8 mouse cellular contexts compared by ENCODE assay signal in the genomic region with DNA sequence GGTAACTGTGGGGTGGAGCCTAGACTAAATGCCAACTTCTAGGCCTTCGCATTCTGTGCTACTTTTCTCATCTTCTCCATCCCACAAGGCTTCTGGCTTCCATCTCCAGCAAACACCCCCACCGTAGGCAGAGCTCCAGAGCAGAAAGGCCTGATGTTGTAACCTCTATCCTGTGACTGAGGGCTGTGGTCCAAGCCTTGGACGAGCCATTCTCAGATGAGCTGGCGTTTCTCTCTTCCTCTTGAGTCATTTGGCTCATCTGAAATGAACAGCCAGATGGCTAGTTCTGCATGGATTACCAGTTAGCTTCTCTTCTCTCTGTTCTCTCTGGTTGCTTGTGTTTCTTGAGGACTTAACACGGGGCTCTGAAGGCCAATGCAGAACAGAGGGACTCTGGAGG. TPM values are rescaled to one million over a fixed set of nuclear protein-coding genes. Genes with fewer than 3 reads are reported as not detected.
DNase-seq lines count a peak whose midpoint lies in the region; ATAC-seq and TF ChIP-seq lines count a peak whose summit lies in the region.
"Had no signal": no experiment of that assay in that cellular context is flagged by ENCODE, and none has a peak within 500 bp of the region (broad histone marks: within the 10 kb centered on the region; RNA-seq: fewer than 3 reads in every experiment).

No protein-coding gene starts in this region.

- H3K9ac ChIP-seq in midbrain, embryonic 15.5 days: no peak overlapping the region
- H3K9ac ChIP-seq: hindbrain, embryonic 15.5 days had no signal

- no peak for TF ChIP-seq CTCF in bone marrow macrophage, adult 2 months (IDR thresholded peaks at IDR 0.05; ENCODE audit: low read depth, low read length)

- no peak overlapping the region for H3K4me3 ChIP-seq in bone marrow macrophage, adult 2 months (ENCODE audit: insufficient read depth, low read length)
- H3K4me3 ChIP-seq in midbrain, embryonic 15.5 days: no peak overlapping the region
- H3K4me3 ChIP-seq: hindbrain, embryonic 15.5 days had no signal

- peaks cover 74% of the 10 kb centered on the region for H3K4me1 ChIP-seq in bone marrow macrophage, adult 2 months (ENCODE audit: control insufficient read depth, insufficient read depth, low read length)
- no peaks in the 10 kb centered on the region for H3K4me1 ChIP-seq in midbrain, embryonic 15.5 days
- H3K4me1 ChIP-seq: hindbrain, embryonic 15.5 days had no signal

- intact Hi-C loops in left cerebral cortex, postnatal 4 days (cut with DNase I): loop anchor here (10.0 kb wide), 1 partner anchor 340 kb away; no protein-coding TSS in a partner anchor

- H3K36me3 ChIP-seq in midbrain, embryonic 15.5 days (replicated peaks): no peaks in the 10 kb centered on the region
- H3K36me3 ChIP-seq: hindbrain, embryonic 15.5 days had no signal

- DNase-seq in Muller cell, postnatal 12 days (ENCODE audit: inconsistent ontology term): peak; percentile 79
- peak; percentile 87 for DNase-seq in gastrocnemius, postnatal 25 days
- peak; percentile 57 for DNase-seq in left cerebral cortex, postnatal 4 days

- H3K27ac ChIP-seq in bone marrow macrophage, adult 2 months (ENCODE audit: insufficient read depth, low read depth, low read length): peak overlapping the region; percentile 85
- H3K27ac ChIP-seq in midbrain, embryonic 15.5 days: no peak overlapping the region
- H3K27ac ChIP-seq: hindbrain, embryonic 15.5 days had no signal

- H3K27me3 ChIP-seq in midbrain, embryonic 15.5 days (replicated peaks): no peaks in the 10 kb centered on the region
- H3K27me3 ChIP-seq: hindbrain, embryonic 15.5 days had no signal

- no peak for ATAC-seq in CD4-positive, CD25-positive, alpha-beta regulatory T cell, adult 4 months
- no peak for ATAC-seq in midbrain, embryonic 15.5 days (replicated peaks)
- ATAC-seq in activated CD4-positive, CD25-positive, alpha-beta regulatory T cell, adult 4 months: no peak

- 85% methylated on average over 5 of the region's 5 CpGs for WGBS in midbrain, embryonic 15.5 days

- no peak for TF ChIP-seq POLR2A in bone marrow macrophage, adult 2 months (IDR thresholded peaks at IDR 0.05; ENCODE audit: borderline replicate concordance, low read depth, low read length)

- no peak overlapping the region for H3K4me2 ChIP-seq in midbrain, embryonic 15.5 days
- H3K4me2 ChIP-seq: hindbrain, embryonic 15.5 days had no signal

- H3K9me3 ChIP-seq in midbrain, embryonic 15.5 days: no peaks in the 10 kb centered on the region
- H3K9me3 ChIP-seq: hindbrain, embryonic 15.5 days had no signal

RNA-seq across cellular contexts. Expression of a gene that starts 14.9 kb away (rescaled TPM):
- polyA plus RNA-seq in bone marrow macrophage, adult 2 months (2012; ENCODE audit: insufficient read depth, insufficient read length, missing spikeins): 386 and 401 TPM in 2 replicates
- 1 to 10 TPM; 1.3 to 1.8 TPM for total RNA-seq in gastrocnemius, postnatal 25 days (2021)
- 1 to 10 TPM; 1.7 to 2.2 TPM for total RNA-seq in left cerebral cortex, postnatal 4 days (2021)
- 100 to 1,000 TPM; 449 to 774 TPM for polyA plus RNA-seq in CD4-positive, CD25-positive, alpha-beta regulatory T cell, adult 4 months (2017; shearing (Covaris generic))
- 0.81 and 0.87 TPM in 2 replicates for polyA plus RNA-seq in midbrain, embryonic 15.5 days (2015; fragmentation: Nextera tagmentation; extraction: Ambion mirVana)
- 100 to 1,000 TPM; 375 to 386 TPM for polyA plus RNA-seq in activated CD4-positive, CD25-positive, alpha-beta regulatory T cell, adult 4 months (2017; shearing (Covaris generic))

RNA-seq across cellular contexts. Expression of a gene that starts 29.3 kb away (rescaled TPM):
- 18.8 and 22.8 TPM in 2 replicates for polyA plus RNA-seq in bone marrow macrophage, adult 2 months (2012; ENCODE audit: insufficient read depth, insufficient read length, missing spikeins)
- total RNA-seq in gastrocnemius, postnatal 25 days (2021): 1 to 10 TPM; 6.2 to 6.7 TPM
- 10 to 100 TPM; 29.0 to 30.1 TPM for total RNA-seq in left cerebral cortex, postnatal 4 days (2021)
- 10 to 100 TPM; 11.8 to 14.3 TPM for polyA plus RNA-seq in CD4-positive, CD25-positive, alpha-beta regulatory T cell, adult 4 months (2017; shearing (Covaris generic))
- 48.0 and 52.8 TPM in 2 replicates for polyA plus RNA-seq in midbrain, embryonic 15.5 days (2015; fragmentation: Nextera tagmentation; extraction: Ambion mirVana)
- polyA plus RNA-seq in activated CD4-positive, CD25-positive, alpha-beta regulatory T cell, adult 4 months (2017; shearing (Covaris generic)): 10 to 100 TPM; 15.2 to 15.3 TPM

RNA-seq across cellular contexts. Expression of a gene that starts 36.6 kb away (rescaled TPM):
- polyA plus RNA-seq in bone marrow macrophage, adult 2 months (2012; ENCODE audit: insufficient read depth, insufficient read length, missing spikeins): 98.5 and 102 TPM in 2 replicates
- 10 to 100 TPM; 26.1 to 29.1 TPM for total RNA-seq in gastrocnemius, postnatal 25 days (2021)
- total RNA-seq in left cerebral cortex, postnatal 4 days (2021): 10 to 100 TPM; 54.7 to 62.7 TPM
- polyA plus RNA-seq in CD4-positive, CD25-positive, alpha-beta regulatory T cell, adult 4 months (2017; shearing (Covaris generic)): 100 to 1,000 TPM; 107 to 179 TPM
- 68.6 and 72.0 TPM in 2 replicates for polyA plus RNA-seq in midbrain, embryonic 15.5 days (2015; fragmentation: Nextera tagmentation; extraction: Ambion mirVana)
- polyA plus RNA-seq in activated CD4-positive, CD25-positive, alpha-beta regulatory T cell, adult 4 months (2017; shearing (Covaris generic)): 10 to 100 TPM; 85.6 to 92.6 TPM

Comparison
In these comparisons a context has a peak if more than half of its experiments do, and no peak if none do; other contexts are left out.
1. RNA of a gene that starts 14.9 kb away (polyA plus RNA-seq): 449 to 774 TPM in CD4-positive, CD25-positive, alpha-beta regulatory T cell, adult 4 months, 386 to 401 TPM in bone marrow macrophage, adult 2 months and 375 to 386 TPM in activated CD4-positive, CD25-positive, alpha-beta regulatory T cell, adult 4 months; 0.81 to 0.87 TPM in midbrain, embryonic 15.5 days; every median in the first group is over 100 times any median in the second.
2. Peak in every context shown above with its lines, with median percentiles within 50 percentile points of each other: DNase-seq.